Mouse (Mus musculus) lung, postnatal 0 days (tissue): ENCODE results near the gene Gm21983.

Experiments
- CTCF ChIP-seq: IDR thresholded peaks from 2 replicates; pipeline ENCODE4 v1.5.1; 2016; ENCODE audit warnings: antibody characterized with exemption, mild to moderate bottlenecking
- EP300 ChIP-seq: IDR thresholded peaks from 2 replicates; pipeline ENCODE4 v1.6.1; 2016; ENCODE audit warnings: antibody characterized with exemption, mild to moderate bottlenecking, control low read depth

DNA sequence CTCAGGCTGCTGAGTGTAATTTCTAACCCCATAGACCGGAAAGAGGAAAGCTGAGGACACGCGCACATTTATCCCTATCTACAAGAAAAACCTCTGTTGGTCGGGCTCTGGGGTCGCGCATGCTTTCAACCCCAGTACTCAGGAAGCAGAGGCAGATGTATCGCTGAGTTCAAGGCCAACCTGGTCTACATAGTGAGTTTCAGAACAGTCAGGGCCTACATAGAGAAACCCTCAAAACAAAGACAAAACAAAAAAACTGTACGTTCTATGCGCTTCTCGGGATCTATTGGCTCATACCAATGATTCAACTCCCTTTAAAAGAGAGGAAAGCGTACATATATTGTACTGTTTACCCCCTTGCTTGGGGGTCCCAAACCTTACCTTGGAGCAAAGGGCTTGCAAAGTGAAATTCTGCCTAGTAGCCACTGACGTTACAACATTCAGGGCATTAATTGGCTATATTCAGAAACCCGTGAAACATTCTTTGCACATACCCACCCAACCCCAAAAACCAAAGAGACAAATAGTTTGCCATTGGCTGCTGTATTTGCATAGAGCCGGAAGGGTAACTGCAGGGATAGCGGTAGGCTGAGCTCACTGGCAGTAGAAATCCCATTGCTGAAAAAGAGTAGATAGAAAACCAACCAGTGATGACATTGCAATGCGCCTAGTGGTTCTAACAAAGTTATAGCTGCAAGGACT is 1.5 kb downstream of the Gm21983 start:
- TF ChIP-seq CTCF = no peak
- no peak; the same call in 1 of the 2 replicates for TF ChIP-seq EP300
